In genomic region chr11:69192840-69193239, GRCm38 (mm10) we compare ENCODE assay signal across 8 mouse cellular contexts. TPM values are rescaled to one million over a fixed set of nuclear protein-coding genes. Genes with fewer than 3 reads are reported as not detected.
DNase-seq lines count a peak whose midpoint lies in the region; ATAC-seq lines count a peak whose summit lies in the region.

No protein-coding gene starts in this region.

- H3K9ac ChIP-seq in forebrain, embryonic 13.5 days = no peak overlapping the region
- H3K9ac ChIP-seq in forebrain, embryonic 16.5 days (replicated peaks; ENCODE audit: low read depth, low read length) = no peak overlapping the region
- no peak overlapping the region for H3K9ac ChIP-seq in neural tube, embryonic 14.5 days (replicated peaks; ENCODE audit: low read depth, low read length)
- H3K9ac ChIP-seq in neural tube, embryonic 15.5 days (replicated peaks) = no peak overlapping the region

- DNase-seq in cerebellum, adult 11-12 months = peak; percentile 22
- DNase-seq in heart, postnatal 14 days = peak; percentile 52 to 53

- ATAC-seq in forebrain, embryonic 13.5 days = peak; percentile 50; the same call in 1 of the 2 replicates
- no peak for ATAC-seq in forebrain, embryonic 16.5 days
- ATAC-seq in neural tube, embryonic 14.5 days (ENCODE audit: low read depth) = 0 out of 2 replicates have a peak, but pooled peaks have one; percentile 44
- no peak for ATAC-seq in neural tube, embryonic 15.5 days (ENCODE audit: low FRiP score)
- peak; percentile 64; the same call in 1 of the 2 replicates for ATAC-seq in megakaryocyte progenitor cell, adult 5-6 weeks (replicated peaks; ENCODE audit: poor library complexity)
- no peak; the same call in 1 of the 2 replicates for ATAC-seq in erythroblast, adult 5-6 weeks (replicated peaks; ENCODE audit: low FRiP score, poor library complexity, severe bottlenecking)

- no peaks in the 10 kb centered on the region for H3K9me3 ChIP-seq in forebrain, embryonic 13.5 days (replicated peaks)
- no peaks in the 10 kb centered on the region for H3K9me3 ChIP-seq in forebrain, embryonic 16.5 days (ENCODE audit: control insufficient read depth, low read length)
- H3K9me3 ChIP-seq in neural tube, embryonic 14.5 days (ENCODE audit: control insufficient read depth, low read length) = no peaks in the 10 kb centered on the region
- H3K9me3 ChIP-seq in neural tube, embryonic 15.5 days (replicated peaks) = no peaks in the 10 kb centered on the region

- intact Hi-C loops in heart, postnatal 14 days (cut with DNase I) = loop anchor here (1.0 to 5.0 kb wide), 2 partner anchors 52 to 194 kb away; no protein-coding TSS in a partner anchor

- peaks cover 34% of the 10 kb centered on the region for H3K27me3 ChIP-seq in forebrain, embryonic 13.5 days
- peaks cover 11% of the 10 kb centered on the region for H3K27me3 ChIP-seq in forebrain, embryonic 16.5 days (replicated peaks; ENCODE audit: control insufficient read depth, insufficient read depth, low read length)
- peaks cover 9% of the 10 kb centered on the region for H3K27me3 ChIP-seq in neural tube, embryonic 14.5 days (ENCODE audit: control insufficient read depth, insufficient read depth, low read length)
- peaks cover 17% of the 10 kb centered on the region for H3K27me3 ChIP-seq in neural tube, embryonic 15.5 days (replicated peaks)

- H3K4me3 ChIP-seq in forebrain, embryonic 13.5 days = no peak overlapping the region
- H3K4me3 ChIP-seq in forebrain, embryonic 16.5 days (replicated peaks; ENCODE audit: low read length) = no peak overlapping the region
- no peak overlapping the region for H3K4me3 ChIP-seq in neural tube, embryonic 14.5 days (ENCODE audit: low read depth, low read length)
- H3K4me3 ChIP-seq in neural tube, embryonic 15.5 days (replicated peaks) = no peak overlapping the region

- WGBS in forebrain, embryonic 13.5 days = 0% methylated on average over 1 of the region's 1 CpGs
- 2% methylated on average over 1 of the region's 1 CpGs for WGBS in forebrain, embryonic 16.5 days
- WGBS in neural tube, embryonic 14.5 days = 2% methylated on average over 1 of the region's 1 CpGs
- WGBS in neural tube, embryonic 15.5 days = 8% methylated on average over 1 of the region's 1 CpGs

- H3K4me2 ChIP-seq in forebrain, embryonic 13.5 days = no peak overlapping the region
- H3K4me2 ChIP-seq in forebrain, embryonic 16.5 days (ENCODE audit: low read length) = no peak overlapping the region
- no peak overlapping the region for H3K4me2 ChIP-seq in neural tube, embryonic 14.5 days (ENCODE audit: low read depth, low read length)
- H3K4me2 ChIP-seq in neural tube, embryonic 15.5 days = no peak overlapping the region

- peaks cover 11% of the 10 kb centered on the region for H3K4me1 ChIP-seq in forebrain, embryonic 13.5 days
- peaks cover 6% of the 10 kb centered on the region for H3K4me1 ChIP-seq in forebrain, embryonic 16.5 days (replicated peaks; ENCODE audit: control insufficient read depth, insufficient read depth, low read length)
- H3K4me1 ChIP-seq in neural tube, embryonic 14.5 days (ENCODE audit: control insufficient read depth, insufficient read depth, low read length) = no peaks in the 10 kb centered on the region
- H3K4me1 ChIP-seq in neural tube, embryonic 15.5 days = peaks cover 15% of the 10 kb centered on the region

- H3K27ac ChIP-seq in forebrain, embryonic 13.5 days = no peak overlapping the region
- no peak overlapping the region for H3K27ac ChIP-seq in forebrain, embryonic 16.5 days (ENCODE audit: low read length)
- H3K27ac ChIP-seq in neural tube, embryonic 14.5 days (ENCODE audit: low read depth, low read length) = no peak overlapping the region
- H3K27ac ChIP-seq in neural tube, embryonic 15.5 days (replicated peaks) = no peak overlapping the region

- no peaks in the 10 kb centered on the region for H3K36me3 ChIP-seq in forebrain, embryonic 13.5 days (ENCODE audit: poor library complexity, severe bottlenecking)
- H3K36me3 ChIP-seq in forebrain, embryonic 16.5 days (ENCODE audit: control insufficient read depth, insufficient read depth) = no peaks in the 10 kb centered on the region
- no peaks in the 10 kb centered on the region for H3K36me3 ChIP-seq in neural tube, embryonic 14.5 days (ENCODE audit: control insufficient read depth, insufficient read depth, low read length)
- no peaks in the 10 kb centered on the region for H3K36me3 ChIP-seq in neural tube, embryonic 15.5 days

RNA-seq across cellular contexts. Expression of gene Alox8, which starts 4.8 kb away (rescaled TPM):
- polyA plus RNA-seq in forebrain, embryonic 13.5 days (2015; fragmentation: Nextera tagmentation; extraction: Ambion mirVana) = not detected in 2 replicates
- 0.29 TPM in 1 of 2 replicates, not detected in the other for polyA plus RNA-seq in forebrain, embryonic 16.5 days (2015; fragmentation: Nextera tagmentation; extraction: Ambion mirVana)
- 0.24 and 0.43 TPM in 2 replicates for polyA plus RNA-seq in neural tube, embryonic 14.5 days (2014; fragmentation: Nextera tagmentation; extraction: Ambion mirVana)
- polyA plus RNA-seq in neural tube, embryonic 15.5 days (2015; fragmentation: Nextera tagmentation; extraction: Ambion mirVana) = 0.36 TPM in 2 replicates
- total RNA-seq in heart, postnatal 14 days (2021) = 1 to 10 TPM in 1 of 2 experiments, under 1 TPM in 1; 0.88 to 1.7 TPM
- 0.07 TPM in 1 of 2 replicates, not detected in the other for total RNA-seq in megakaryocyte progenitor cell, adult 5-6 weeks (2015)
- 0.44 TPM in 1 of 2 replicates, not detected in the other for total RNA-seq in megakaryocyte progenitor cell, adult 5-6 weeks (2017)
- not detected in 2 replicates for total RNA-seq in erythroblast, adult 5-6 weeks (2015; ENCODE audit: low replicate concordance)
- 0.34 TPM in 1 of 2 replicates, not detected in the other for total RNA-seq in erythroblast, adult 5-6 weeks (2017; ENCODE audit: low replicate concordance)

RNA-seq across cellular contexts. Expression of gene Alox12b, which starts 36.1 kb away (rescaled TPM):
- polyA plus RNA-seq in forebrain, embryonic 13.5 days (2015; fragmentation: Nextera tagmentation; extraction: Ambion mirVana) = not detected in 2 replicates
- 0.12 TPM in 1 of 2 replicates, not detected in the other for polyA plus RNA-seq in forebrain, embryonic 16.5 days (2015; fragmentation: Nextera tagmentation; extraction: Ambion mirVana)
- polyA plus RNA-seq in neural tube, embryonic 14.5 days (2014; fragmentation: Nextera tagmentation; extraction: Ambion mirVana) = 0.43 and 0.67 TPM in 2 replicates
- polyA plus RNA-seq in neural tube, embryonic 15.5 days (2015; fragmentation: Nextera tagmentation; extraction: Ambion mirVana) = 0.95 and 1.0 TPM in 2 replicates
- total RNA-seq in heart, postnatal 14 days (2021) = not detected
- total RNA-seq in megakaryocyte progenitor cell, adult 5-6 weeks (2015) = not detected in 2 replicates
- total RNA-seq in megakaryocyte progenitor cell, adult 5-6 weeks (2017) = not detected in 2 replicates
- total RNA-seq in erythroblast, adult 5-6 weeks (2015; ENCODE audit: low replicate concordance) = not detected in 2 replicates
- total RNA-seq in erythroblast, adult 5-6 weeks (2017; ENCODE audit: low replicate concordance) = not detected in 2 replicates

RNA-seq across cellular contexts. Expression of gene Gucy2e, which starts 44.0 kb away (rescaled TPM):
- 0.18 and 0.29 TPM in 2 replicates for polyA plus RNA-seq in forebrain, embryonic 13.5 days (2015; fragmentation: Nextera tagmentation; extraction: Ambion mirVana)
- polyA plus RNA-seq in forebrain, embryonic 16.5 days (2015; fragmentation: Nextera tagmentation; extraction: Ambion mirVana) = 0.56 and 0.68 TPM in 2 replicates
- 0.35 and 0.62 TPM in 2 replicates for polyA plus RNA-seq in neural tube, embryonic 14.5 days (2014; fragmentation: Nextera tagmentation; extraction: Ambion mirVana)
- 0.38 and 0.46 TPM in 2 replicates for polyA plus RNA-seq in neural tube, embryonic 15.5 days (2015; fragmentation: Nextera tagmentation; extraction: Ambion mirVana)
- total RNA-seq in heart, postnatal 14 days (2021) = 1 to 10 TPM in 1 of 2 experiments, under 1 TPM in 1; 1.00 to 1.3 TPM
- total RNA-seq in megakaryocyte progenitor cell, adult 5-6 weeks (2015) = 0.10 TPM in 1 of 2 replicates, not detected in the other
- 0.03 TPM in 1 of 2 replicates, not detected in the other for total RNA-seq in megakaryocyte progenitor cell, adult 5-6 weeks (2017)
- total RNA-seq in erythroblast, adult 5-6 weeks (2015; ENCODE audit: low replicate concordance) = not detected in 2 replicates
- total RNA-seq in erythroblast, adult 5-6 weeks (2017; ENCODE audit: low replicate concordance) = under 0.01 TPM in 1 of 2 replicates, not detected in the other

Comparison
In these comparisons a context has a peak if more than half of its experiments do, and no peak if none do; other contexts are left out.
1. ATAC-seq: peak in forebrain, embryonic 13.5 days (single experiment), neural tube, embryonic 14.5 days (single experiment) and megakaryocyte progenitor cell, adult 5-6 weeks (single experiment); none in forebrain, embryonic 16.5 days (single experiment), neural tube, embryonic 15.5 days (single experiment) and erythroblast, adult 5-6 weeks (single experiment).